Mouse (Mus musculus) spleen, adult 2 months (tissue): ENCODE measurements around the gene Foxj1.

Source experiments
- CTCF ChIP-seq: fragments of 200-500 bp; IDR thresholded peaks from 2 replicates; pipeline ENCODE4 v1.5.1; 2011; ENCODE audit warnings: mild to moderate bottlenecking, inconsistent platforms; ENCODE audit not compliant: insufficient read depth, insufficient read length, insufficient replicate concordance; ENCODE audit errors: extremely low read depth
- POLR2A ChIP-seq: fragments of 200-500 bp; IDR thresholded peaks from 2 replicates; pipeline ENCODE4 v1.6.1; 2011; ENCODE audit warnings: low read depth, low read length, inconsistent platforms

DNA sequence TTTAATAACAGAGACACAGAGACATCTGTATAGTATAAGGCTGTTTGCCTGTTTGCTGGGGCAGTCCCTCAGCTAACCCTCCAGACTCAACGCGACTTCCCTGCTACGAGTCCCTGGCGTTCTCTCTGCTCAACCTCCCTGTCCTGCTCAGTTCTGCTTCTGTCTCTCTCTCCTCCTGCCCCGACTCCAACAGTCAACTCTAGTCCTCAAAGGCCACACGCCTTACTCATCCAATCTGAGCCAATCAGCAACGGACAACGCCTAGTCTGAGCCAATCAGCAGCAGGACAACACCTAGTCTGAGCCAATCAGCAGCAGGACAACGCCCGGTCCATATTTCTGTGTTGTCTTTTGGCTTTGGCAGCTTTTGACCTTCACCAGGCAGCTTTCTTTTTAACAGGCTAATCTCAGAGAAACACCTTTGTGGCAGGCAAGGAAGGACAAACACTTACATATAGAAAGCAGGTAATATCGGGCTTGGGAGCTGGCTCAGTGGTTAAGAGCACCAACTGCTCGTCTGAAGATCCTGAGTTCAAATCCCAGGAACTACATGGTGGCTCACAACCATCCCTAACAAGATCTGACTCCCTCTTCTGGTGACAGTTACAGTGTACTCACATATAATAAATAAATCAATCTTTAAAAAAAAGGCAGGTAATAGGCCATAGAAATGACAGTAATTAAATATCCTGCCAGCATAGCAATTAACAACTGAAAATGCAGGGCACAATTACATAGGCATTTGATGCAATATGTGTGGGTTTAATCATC is 27.3 kb downstream of the Foxj1 start:
- no peak for TF ChIP-seq CTCF
- no peak for TF ChIP-seq POLR2A
